Mouse (Mus musculus) heart, embryonic 12.5 days (tissue): ENCODE data around the gene Fto. TPM values are rescaled to one million over a fixed set of nuclear protein-coding genes. Genes with fewer than 3 reads are reported as not detected.
A peak's percentile ranks its signal among the peaks of the same experiment; 100 is the strongest.

Experiments
- ATAC-seq: fragments of 200-750 bp; cut with Nextera tagmentation; 2 replicates; pipeline ENCODE4 v1.8.0; 2017; ENCODE audit warnings: moderate TSS enrichment, moderate library complexity; ENCODE audit not compliant: insufficient number of reproducible peaks, low FRiP score
- H3K27ac ChIP-seq: fragments of 300-500 bp; sonication (generic); 2 replicates; pipeline ENCODE4 v1.5.1; 2016; ENCODE audit warnings: mild to moderate bottlenecking, moderate library complexity; ENCODE audit not compliant: poor library complexity, severe bottlenecking
- H3K27me3 ChIP-seq: fragments of 300-500 bp; sonication (generic); replicated peaks from 2 replicates; pipeline ENCODE4 v1.6.1; 2016; ENCODE audit warnings: mild to moderate bottlenecking, moderate library complexity
- H3K36me3 ChIP-seq: fragments of 300-500 bp; sonication (generic); 2 replicates; pipeline ENCODE4 v1.6.1; 2016; ENCODE audit warnings: mild to moderate bottlenecking, moderate library complexity
- H3K4me1 ChIP-seq: fragments of 300-500 bp; sonication (generic); replicated peaks from 2 replicates; pipeline ENCODE4 v1.6.1; 2016; ENCODE audit warnings: mild to moderate bottlenecking
- H3K4me2 ChIP-seq: fragments of 300-500 bp; sonication (generic); 2 replicates; pipeline ENCODE4 v1.6.1; 2016; ENCODE audit warnings: mild to moderate bottlenecking, moderate library complexity
- H3K4me3 ChIP-seq: fragments of 300-500 bp; sonication (generic); 2 replicates; pipeline ENCODE4 v1.5.1; 2016; ENCODE audit warnings: mild to moderate bottlenecking
- H3K9ac ChIP-seq: fragments of 300-500 bp; sonication (generic); 2 replicates; pipeline ENCODE4 v1.6.1; 2016; ENCODE audit warnings: mild to moderate bottlenecking, moderate library complexity
- H3K9me3 ChIP-seq: fragments of 300-500 bp; sonication (generic); replicated peaks from 2 replicates; pipeline ENCODE4 v1.6.1; 2016; ENCODE audit warnings: mild to moderate bottlenecking, moderate library complexity
- WGBS: fragments of 180-500 bp; shearing (Covaris S2); methylation state at CpG from one replicate; pipeline ENCODE4 v1.1.7; 2016; 5-methylcytosine and 5-hydroxymethylcytosine counted together
- polyA plus RNA-seq: library from polyadenylated mRNA; unstranded; fragments of >200 nt; fragmentation: Nextera tagmentation; extraction: Ambion mirVana; gene quantifications from 2 replicates; pipeline ENCODE4 v1.2.1, GENCODE M21; 2016

Fto gene
- polyA plus RNA-seq, 1 experiment from 2014 or later = 76.6 TPM

GRCm38 (mm10) chr8:91551775-91552538, 238.6 kb downstream of the Fto start:
- Histone ChIP-seq H3K9ac (no peak overlapping the region), H3K4me1 (peaks cover 44% of the 10 kb centered on the region), H3K4me3 (no peak overlapping the region), H3K36me3 (no peaks in the 10 kb centered on the region), H3K4me2 (no peak overlapping the region), H3K27me3 (no peaks in the 10 kb centered on the region), H3K9me3 (no peaks in the 10 kb centered on the region), H3K27ac (peak overlapping the region; percentile 29)
- 48% methylated on average over 10 of the region's 10 CpGs for WGBS
- no peak for ATAC-seq

GRCm38 (mm10) chr8:91552635-91553034, 239.3 kb downstream of the Fto start:
- no peaks in the 10 kb centered on the region for H3K9me3 ChIP-seq
- no peak overlapping the region for H3K27ac ChIP-seq
- H3K4me3 ChIP-seq = no peak overlapping the region
- H3K27me3 ChIP-seq = no peaks in the 10 kb centered on the region
- H3K4me1 ChIP-seq = peaks cover 42% of the 10 kb centered on the region
- H3K4me2 ChIP-seq = no peak overlapping the region
- H3K36me3 ChIP-seq = no peaks in the 10 kb centered on the region
- H3K9ac ChIP-seq = no peak overlapping the region
- WGBS = 88% methylated on average over 11 of the region's 11 CpGs
- ATAC-seq = no peak

DNA sequence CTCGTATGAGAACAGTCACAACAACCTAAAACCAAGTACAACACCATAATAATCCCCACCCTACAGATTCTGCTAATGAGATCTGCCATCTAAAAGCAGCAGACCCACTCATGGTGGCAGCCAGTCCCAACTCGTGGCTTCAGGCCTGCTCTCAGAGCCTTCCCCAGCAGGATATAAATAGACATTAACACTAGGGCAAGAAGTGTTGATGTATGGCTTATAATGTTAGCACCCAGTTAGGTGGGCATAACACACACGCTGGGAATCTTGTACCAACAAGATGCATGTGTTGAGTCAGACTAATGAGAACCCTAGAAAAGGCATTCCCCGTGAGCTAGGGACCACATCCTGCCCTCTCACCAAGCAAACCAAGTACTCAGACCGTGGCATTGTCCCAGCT, 240.1 kb downstream of the Fto start:
- 43% methylated on average over 5 of the region's 5 CpGs for WGBS
- Histone ChIP-seq H3K36me3 (no peaks in the 10 kb centered on the region), H3K9me3 (no peaks in the 10 kb centered on the region), H3K4me3 (no peak overlapping the region), H3K4me1 (peaks cover 50% of the 10 kb centered on the region), H3K4me2 (no peak overlapping the region), H3K9ac (no peak overlapping the region), H3K27me3 (no peaks in the 10 kb centered on the region), H3K27ac (0 out of 2 replicates have a peak overlapping the region, but pooled peaks have one; percentile 13)
- no peak for ATAC-seq

- Histone ChIP-seq H3K4me1 (peaks cover 59% of the 10 kb centered on the region), H3K4me2 (no peak overlapping the region), H3K27me3 (no peaks in the 10 kb centered on the region), H3K36me3 (no peaks in the 10 kb centered on the region), H3K9me3 (no peaks in the 10 kb centered on the region), H3K4me3 (no peak overlapping the region), H3K9ac (no peak overlapping the region), H3K27ac (no peak overlapping the region)
- ATAC-seq = no peak
- WGBS = 85% methylated on average over 5 of the region's 5 CpGs
These were observed 243.8 kb downstream of the Fto start for GRCm38 (mm10) chr8:91557041-91557587.

DNA sequence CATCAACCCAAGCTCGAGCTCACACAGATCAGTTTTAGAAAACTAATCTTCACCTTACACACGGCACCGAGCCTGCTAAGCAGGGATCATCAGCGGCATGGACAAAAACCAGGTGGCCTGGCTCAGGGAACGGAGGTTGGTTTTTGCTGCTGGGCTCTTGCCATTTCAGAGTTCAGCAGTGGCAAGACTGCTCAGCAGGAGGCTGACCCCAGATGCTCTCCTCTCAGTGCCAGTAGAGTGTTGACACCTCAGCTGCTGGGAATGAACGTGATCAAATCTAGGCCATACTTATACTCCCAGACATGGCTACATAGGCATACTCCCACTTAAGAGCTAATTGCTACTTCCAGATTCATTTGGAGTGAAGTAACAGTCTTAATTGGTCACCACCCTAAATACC, 245.1 kb downstream of the Fto start:
- no peaks in the 10 kb centered on the region for H3K27me3 ChIP-seq
- no peak overlapping the region for H3K4me3 ChIP-seq
- no peak overlapping the region for H3K27ac ChIP-seq
- no peaks in the 10 kb centered on the region for H3K9me3 ChIP-seq
- 43% methylated on average over 6 of the region's 6 CpGs for WGBS
- H3K9ac ChIP-seq = no peak overlapping the region
- H3K4me2 ChIP-seq = 0 out of 2 replicates have a peak overlapping the region, but pooled peaks have one; percentile 18
- peaks cover 59% of the 10 kb centered on the region for H3K4me1 ChIP-seq
- ATAC-seq = peak; percentile 57
- H3K36me3 ChIP-seq = no peaks in the 10 kb centered on the region

GRCm38 (mm10) chr8:91560017-91560591, 246.8 kb downstream of the Fto start:
- ATAC-seq = no peak
- H3K9ac ChIP-seq = no peak overlapping the region
- no peak overlapping the region for H3K4me2 ChIP-seq

DNA sequence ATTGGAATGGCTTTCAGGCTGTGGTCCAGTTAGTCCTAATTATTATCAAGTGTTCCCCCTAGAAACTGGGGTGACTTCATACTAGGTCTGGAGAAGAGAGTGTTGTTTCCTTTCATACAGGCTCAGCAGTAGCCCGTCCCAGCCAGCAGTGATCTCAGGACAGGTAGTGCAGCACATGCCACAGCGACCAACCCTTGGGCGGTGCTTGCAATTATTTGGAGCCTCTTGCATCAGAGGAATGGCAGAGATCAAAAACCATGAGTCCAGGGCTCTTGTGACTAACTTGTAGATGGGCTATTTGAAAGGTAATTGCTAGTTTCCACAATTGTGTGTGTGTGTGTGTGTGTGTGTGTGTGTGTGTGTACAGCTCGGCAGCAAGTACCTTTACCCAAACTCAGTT, 247.9 kb downstream of the Fto start:
- no peak for ATAC-seq
- Histone ChIP-seq H3K27ac (no peak overlapping the region), H3K36me3 (no peaks in the 10 kb centered on the region), H3K4me1 (peaks cover 60% of the 10 kb centered on the region), H3K4me3 (no peak overlapping the region), H3K9me3 (no peaks in the 10 kb centered on the region), H3K4me2 (no peak overlapping the region), H3K27me3 (no peaks in the 10 kb centered on the region), H3K9ac (no peak overlapping the region)
- 90% methylated on average over 4 of the region's 4 CpGs for WGBS

More at GRCm38 (mm10) chr8:91560017-91560591, 246.8 kb downstream of the Fto start:
- Histone ChIP-seq H3K4me1 (peaks cover 57% of the 10 kb centered on the region), H3K27me3 (no peaks in the 10 kb centered on the region), H3K27ac (peak overlapping the region; percentile 63), H3K4me3 (no peak overlapping the region), H3K36me3 (no peaks in the 10 kb centered on the region), H3K9me3 (no peaks in the 10 kb centered on the region)
- WGBS = 60% methylated on average over 6 of the region's 6 CpGs

DNA sequence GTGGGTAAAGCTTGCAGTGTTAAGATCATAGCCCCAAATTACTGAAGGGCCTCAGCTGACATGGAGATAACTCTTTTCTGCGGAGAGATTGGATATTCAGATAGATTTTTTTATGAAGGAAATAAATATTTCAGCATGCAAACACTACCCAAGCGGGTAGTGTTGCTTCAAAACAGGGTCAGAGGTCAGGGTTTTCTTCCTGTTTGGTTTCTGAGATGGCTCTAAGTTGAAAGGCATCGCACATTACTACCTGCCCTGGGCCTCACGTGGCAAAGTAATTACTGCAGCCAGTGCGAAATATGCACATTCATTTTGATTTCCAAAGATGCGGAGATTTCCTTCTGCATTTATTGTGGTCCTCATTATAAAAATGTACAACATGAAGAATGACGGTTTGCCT, 249.3 kb downstream of the Fto start:
- Histone ChIP-seq H3K9me3 (no peaks in the 10 kb centered on the region), H3K27me3 (no peaks in the 10 kb centered on the region), H3K36me3 (no peaks in the 10 kb centered on the region), H3K4me2 (no peak overlapping the region), H3K4me1 (peaks cover 64% of the 10 kb centered on the region), H3K27ac (no peak overlapping the region), H3K9ac (no peak overlapping the region), H3K4me3 (no peak overlapping the region)
- ATAC-seq = no peak
- WGBS = 73% methylated on average over 7 of the region's 7 CpGs

DNA sequence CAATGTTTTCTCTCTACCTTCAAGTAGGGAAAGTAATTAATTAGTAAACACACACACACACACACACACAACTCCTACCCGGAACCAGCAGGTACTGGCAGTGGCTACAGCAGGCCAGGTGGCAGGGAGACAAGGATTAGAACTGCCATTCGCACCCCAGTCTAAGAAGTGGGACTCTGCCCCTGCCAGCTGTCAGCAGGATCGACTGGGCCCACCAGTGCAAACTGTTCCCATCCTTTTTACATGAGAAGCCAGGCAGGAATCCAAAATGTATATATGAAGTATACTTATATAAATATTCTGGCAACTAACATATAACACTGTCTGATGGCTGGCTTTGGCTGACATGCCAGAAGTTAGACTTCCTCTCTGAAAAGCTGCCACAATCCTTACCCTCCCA, 250.0 kb downstream of the Fto start:
- Histone ChIP-seq H3K27ac (no peak overlapping the region), H3K9ac (no peak overlapping the region), H3K36me3 (no peaks in the 10 kb centered on the region), H3K4me2 (no peak overlapping the region), H3K4me1 (peaks cover 57% of the 10 kb centered on the region), H3K4me3 (no peak overlapping the region), H3K27me3 (no peaks in the 10 kb centered on the region), H3K9me3 (no peaks in the 10 kb centered on the region)
- whole genome bisulfite sequencing = 85% methylated on average over 3 of the region's 3 CpGs
- no peak for ATAC-seq

GRCm38 (mm10) chr8:91565869-91566502, 252.7 kb downstream of the Fto start:
- Histone ChIP-seq H3K9ac (0 out of 2 replicates have a peak overlapping the region, but pooled peaks have one; percentile 2), H3K27ac (peak overlapping the region; percentile 53), H3K4me3 (no peak overlapping the region), H3K4me2 (peak overlapping the region; percentile 41), H3K4me1 (peaks cover 59% of the 10 kb centered on the region), H3K9me3 (no peaks in the 10 kb centered on the region), H3K36me3 (no peaks in the 10 kb centered on the region), H3K27me3 (no peaks in the 10 kb centered on the region)
- 15% methylated on average over 12 of the region's 12 CpGs for WGBS
- no peak for ATAC-seq

GRCm38 (mm10) chr8:91566503-91566869, 253.2 kb downstream of the Fto start:
- H3K27me3 ChIP-seq = no peaks in the 10 kb centered on the region
- ATAC-seq = no peak
- no peak overlapping the region for H3K4me3 ChIP-seq
- peaks cover 59% of the 10 kb centered on the region for H3K4me1 ChIP-seq
- 46% methylated on average over 2 of the region's 2 CpGs for WGBS
- H3K4me2 ChIP-seq = peak overlapping the region; percentile 41
- no peaks in the 10 kb centered on the region for H3K36me3 ChIP-seq
- no peaks in the 10 kb centered on the region for H3K9me3 ChIP-seq
- peak overlapping the region; percentile 53 for H3K27ac ChIP-seq
- 0 out of 2 replicates have a peak overlapping the region, but pooled peaks have one; percentile 2 for H3K9ac ChIP-seq
